Mouse (Mus musculus) limb, embryonic 12.5 days (tissue): ENCODE data around the gene Crocc. TPM values are rescaled to one million over a fixed set of nuclear protein-coding genes. Genes with fewer than 3 reads are reported as not detected.

ENCODE experiments used
- ATAC-seq: fragments of 200-750 bp; cut with Nextera tagmentation; 2 replicates; pipeline ENCODE4 v1.8.0; 2017; ENCODE audit warnings: low read depth, moderate TSS enrichment; ENCODE audit not compliant: insufficient number of reproducible peaks, insufficient read depth, low FRiP score, low TSS enrichment
- H3K27ac ChIP-seq: fragments of 300-500 bp; sonication (generic); 2 replicates; pipeline ENCODE4 v1.5.1; 2016; ENCODE audit warnings: mild to moderate bottlenecking, moderate library complexity
- H3K27me3 ChIP-seq: fragments of 300-500 bp; sonication (generic); 2 replicates; pipeline ENCODE4 v1.6.1; 2016; ENCODE audit warnings: mild to moderate bottlenecking, moderate library complexity
- H3K36me3 ChIP-seq: fragments of 300-500 bp; sonication (generic); 2 replicates; pipeline ENCODE4 v1.6.1; 2016; ENCODE audit warnings: mild to moderate bottlenecking, moderate library complexity
- H3K4me1 ChIP-seq: fragments of 300-500 bp; sonication (generic); replicated peaks from 2 replicates; pipeline ENCODE4 v1.6.1; 2016
- H3K4me2 ChIP-seq: fragments of 300-500 bp; sonication (generic); 2 replicates; pipeline ENCODE4 v1.6.1; 2016; ENCODE audit warnings: mild to moderate bottlenecking, moderate library complexity
- H3K4me3 ChIP-seq: fragments of 300-500 bp; sonication (generic); replicated peaks from 2 replicates; pipeline ENCODE4 v1.5.1; 2016; ENCODE audit warnings: mild to moderate bottlenecking
- H3K9ac ChIP-seq: fragments of 300-500 bp; sonication (generic); replicated peaks from 2 replicates; pipeline ENCODE4 v1.6.1; 2016; ENCODE audit warnings: mild to moderate bottlenecking, moderate library complexity
- H3K9me3 ChIP-seq: fragments of 300-500 bp; sonication (generic); 2 replicates; pipeline ENCODE4 v1.6.1; 2016; ENCODE audit warnings: mild to moderate bottlenecking, moderate library complexity
- WGBS: fragments of 180-500 bp; shearing (Covaris S2); methylation state at CpG from one replicate; pipeline ENCODE4 v1.1.7; 2016; 5-methylcytosine and 5-hydroxymethylcytosine counted together
- polyA plus RNA-seq: library from polyadenylated mRNA; unstranded; fragments of >200 nt; fragmentation: Nextera tagmentation; extraction: Ambion mirVana; gene quantifications from 2 replicates; pipeline ENCODE4 v1.2.1, GENCODE M21; 2016

Gene Crocc
- polyA plus RNA-seq, 1 experiment from 2014 or later = 11.1 TPM

- Histone ChIP-seq H3K36me3 (no peaks in the 10 kb centered on the region), H3K4me2 (no peak overlapping the region), H3K9me3 (0 out of 2 replicates have a peak, but pooled peaks cover 5% of the 10 kb centered on the region), H3K9ac (no peak overlapping the region), H3K4me1 (no peaks in the 10 kb centered on the region), H3K4me3 (no peak overlapping the region), H3K27me3 (no peaks in the 10 kb centered on the region), H3K27ac (no peak overlapping the region)
- WGBS = 69% methylated on average over 10 of the region's 10 CpGs
- ATAC-seq = no peak
Measured at GRCm38 (mm10) chr4:141086862-141087261, 26.5 kb upstream of the Crocc start.

- Histone ChIP-seq H3K36me3 (peaks cover 23% of the 10 kb centered on the region), H3K27me3 (no peaks in the 10 kb centered on the region), H3K9ac (no peak overlapping the region), H3K4me1 (peaks cover 10% of the 10 kb centered on the region), H3K9me3 (peaks cover 7% of the 10 kb centered on the region; the same call in 1 of the 2 replicates), H3K4me2 (no peak overlapping the region; the same call in 1 of the 2 replicates), H3K27ac (no peak overlapping the region), H3K4me3 (peak overlapping the region; percentile 92)
- ATAC-seq = no peak
- 73% methylated on average over 18 of the region's 18 CpGs for WGBS
Measured at GRCm38 (mm10) chr4:141078510-141079137, 18.3 kb upstream of the Crocc start.

- ATAC-seq = peak; percentile 85
- under 1% methylated on average over 67 of the region's 67 CpGs for WGBS
- Histone ChIP-seq H3K36me3 (peaks cover 31% of the 10 kb centered on the region), H3K4me1 (peaks cover 10% of the 10 kb centered on the region), H3K4me3 (peak within 1 kb of the TSS; percentile 92), H3K27ac (0 out of 2 replicates have a peak within 1 kb of the TSS, but pooled peaks have one; percentile 56), H3K27me3 (no peaks in the 10 kb centered on the region), H3K9me3 (peaks cover 3% of the 10 kb centered on the region; the same call in 1 of the 2 replicates), H3K9ac (peak within 1 kb of the TSS; percentile 90), H3K4me2 (peak within 1 kb of the TSS; percentile 96)
Measured at GRCm38 (mm10) chr4:141077681-141078509, 17.5 kb upstream of the Crocc start, which contains the start of gene Necap2. Necap2 (minus strand) TSS chr4:141078357.

- no peak for ATAC-seq
- Histone ChIP-seq H3K27ac (no peak overlapping the region), H3K36me3 (peaks cover 40% of the 10 kb centered on the region), H3K4me3 (peak overlapping the region; percentile 92), H3K4me2 (peak overlapping the region; percentile 96), H3K9me3 (peaks cover 3% of the 10 kb centered on the region; the same call in 1 of the 2 replicates), H3K9ac (peak overlapping the region; percentile 90), H3K4me1 (peaks cover 10% of the 10 kb centered on the region), H3K27me3 (no peaks in the 10 kb centered on the region)
- WGBS = 85% methylated on average over 17 of the region's 17 CpGs
Measured at GRCm38 (mm10) chr4:141076761-141077506, 16.6 kb upstream of the Crocc start.

GRCm38 (mm10) chr4:141074109-141074508, 13.8 kb upstream of the Crocc start:
- Histone ChIP-seq H3K4me3 (no peak overlapping the region), H3K9me3 (no peaks in the 10 kb centered on the region), H3K27ac (no peak overlapping the region), H3K9ac (no peak overlapping the region), H3K36me3 (peaks cover 68% of the 10 kb centered on the region), H3K4me1 (peaks cover 10% of the 10 kb centered on the region), H3K27me3 (no peaks in the 10 kb centered on the region), H3K4me2 (no peak overlapping the region)
- ATAC-seq = no peak
- WGBS = 95% methylated on average over 4 of the region's 4 CpGs

- ATAC-seq = no peak
- no peak overlapping the region for H3K4me3 ChIP-seq
- H3K27me3 ChIP-seq = no peaks in the 10 kb centered on the region
- WGBS = 92% methylated on average over 9 of the region's 9 CpGs
- no peaks in the 10 kb centered on the region for H3K9me3 ChIP-seq
- H3K4me2 ChIP-seq = no peak overlapping the region
- no peak overlapping the region for H3K9ac ChIP-seq
- no peak overlapping the region for H3K27ac ChIP-seq
- H3K4me1 ChIP-seq = peaks cover 10% of the 10 kb centered on the region
- peaks cover 73% of the 10 kb centered on the region for H3K36me3 ChIP-seq
Measured at GRCm38 (mm10) chr4:141073661-141074060, 13.3 kb upstream of the Crocc start.

GRCm38 (mm10) chr4:141072502-141072901, 12.2 kb upstream of the Crocc start:
- Histone ChIP-seq H3K27me3 (no peaks in the 10 kb centered on the region), H3K9ac (no peak overlapping the region), H3K36me3 (peaks cover 85% of the 10 kb centered on the region), H3K4me3 (no peak overlapping the region), H3K4me1 (peaks cover 9% of the 10 kb centered on the region), H3K9me3 (no peaks in the 10 kb centered on the region), H3K4me2 (no peak overlapping the region), H3K27ac (no peak overlapping the region)
- no peak for ATAC-seq
- WGBS = 94% methylated on average over 11 of the region's 11 CpGs

- no peaks in the 10 kb centered on the region for H3K27me3 ChIP-seq
- no peaks in the 10 kb centered on the region for H3K9me3 ChIP-seq
- H3K4me1 ChIP-seq = no peaks in the 10 kb centered on the region
- no peak overlapping the region for H3K9ac ChIP-seq
- H3K4me3 ChIP-seq = no peak overlapping the region
- no peak overlapping the region for H3K4me2 ChIP-seq
- WGBS = 59% methylated on average over 4 of the region's 4 CpGs
- H3K36me3 ChIP-seq = peaks cover 96% of the 10 kb centered on the region
- H3K27ac ChIP-seq = no peak overlapping the region
- no peak for ATAC-seq
Measured at GRCm38 (mm10) chr4:141069731-141070130, 9.4 kb upstream of the Crocc start.

- H3K4me3 ChIP-seq = no peak overlapping the region
- H3K36me3 ChIP-seq = peaks cover 89% of the 10 kb centered on the region
- ATAC-seq = no peak
Measured at GRCm38 (mm10) chr4:141068655-141069054, 8.3 kb upstream of the Crocc start.

GRCm38 (mm10) chr4:141067516-141068046, 7.2 kb upstream of the Crocc start:
- no peak overlapping the region for H3K27ac ChIP-seq
- H3K4me3 ChIP-seq = no peak overlapping the region
- H3K9me3 ChIP-seq = no peaks in the 10 kb centered on the region
- ATAC-seq = no peak
- no peak overlapping the region for H3K9ac ChIP-seq
- no peaks in the 10 kb centered on the region for H3K4me1 ChIP-seq
- H3K4me2 ChIP-seq = no peak overlapping the region
- H3K36me3 ChIP-seq = peaks cover 78% of the 10 kb centered on the region
- 87% methylated on average over 9 of the region's 9 CpGs for WGBS
- no peaks in the 10 kb centered on the region for H3K27me3 ChIP-seq

More at GRCm38 (mm10) chr4:141068655-141069054, 8.3 kb upstream of the Crocc start:
- Histone ChIP-seq H3K9me3 (no peaks in the 10 kb centered on the region), H3K4me1 (no peaks in the 10 kb centered on the region), H3K9ac (no peak overlapping the region), H3K4me2 (no peak overlapping the region), H3K27me3 (no peaks in the 10 kb centered on the region), H3K27ac (no peak overlapping the region)
- WGBS = 92% methylated on average over 8 of the region's 8 CpGs
